Mouse (Mus musculus) hindbrain, embryonic 13.5 days (tissue): ENCODE data around the gene Cryz. TPM values are rescaled to one million over a fixed set of nuclear protein-coding genes. Genes with fewer than 3 reads are reported as not detected.
A peak's percentile ranks its signal among the peaks of the same experiment; 100 is the strongest.

Experiments used
- ATAC-seq: fragments of 200-750 bp; cut with Nextera tagmentation; 2 replicates; pipeline ENCODE4 v1.8.0; 2017; ENCODE audit warnings: moderate TSS enrichment; ENCODE audit not compliant: low FRiP score
- H3K27ac ChIP-seq: fragments of 300-500 bp; sonication (generic); 2 replicates; pipeline ENCODE4 v1.5.1; 2015; ENCODE audit warnings: inconsistent platforms, mild to moderate bottlenecking, moderate library complexity
- H3K27me3 ChIP-seq: fragments of 300-500 bp; sonication (generic); 2 replicates; pipeline ENCODE4 v1.6.1; 2015; ENCODE audit warnings: mild to moderate bottlenecking, inconsistent platforms
- H3K36me3 ChIP-seq: fragments of 300-500 bp; sonication (generic); 2 replicates; pipeline ENCODE4 v1.6.1; 2015; ENCODE audit warnings: mild to moderate bottlenecking, inconsistent platforms
- H3K4me1 ChIP-seq: fragments of 300-500 bp; sonication (generic); replicated peaks from 2 replicates; pipeline ENCODE4 v1.6.1; 2015; ENCODE audit warnings: inconsistent platforms
- H3K4me2 ChIP-seq: fragments of 300-500 bp; sonication (generic); 2 replicates; pipeline ENCODE4 v1.6.1; 2015; ENCODE audit warnings: inconsistent platforms, mild to moderate bottlenecking, moderate library complexity
- H3K4me3 ChIP-seq: fragments of 300-500 bp; sonication (generic); 2 replicates; pipeline ENCODE4 v1.5.1; 2015; ENCODE audit warnings: mild to moderate bottlenecking, inconsistent platforms
- H3K9ac ChIP-seq: fragments of 300-500 bp; sonication (generic); 2 replicates; pipeline ENCODE4 v1.6.1; 2015; ENCODE audit warnings: mild to moderate bottlenecking, inconsistent platforms
- H3K9me3 ChIP-seq: fragments of 300-500 bp; sonication (generic); 2 replicates; pipeline ENCODE4 v1.6.1; 2016; ENCODE audit warnings: inconsistent platforms
- WGBS: fragments of 180-500 bp; shearing (Covaris S2); methylation state at CpG from one replicate; pipeline ENCODE4 v1.1.7; 2015; 5-methylcytosine and 5-hydroxymethylcytosine counted together
- polyA plus RNA-seq: library from polyadenylated mRNA; unstranded; fragments of >200 nt; fragmentation: Nextera tagmentation; extraction: Ambion mirVana; gene quantifications from 2 replicates; pipeline ENCODE4 v1.2.1, GENCODE M21; 2015

Gene Cryz
- polyA plus RNA-seq = 10.0 and 12.6 TPM in 2 replicates

DNA sequence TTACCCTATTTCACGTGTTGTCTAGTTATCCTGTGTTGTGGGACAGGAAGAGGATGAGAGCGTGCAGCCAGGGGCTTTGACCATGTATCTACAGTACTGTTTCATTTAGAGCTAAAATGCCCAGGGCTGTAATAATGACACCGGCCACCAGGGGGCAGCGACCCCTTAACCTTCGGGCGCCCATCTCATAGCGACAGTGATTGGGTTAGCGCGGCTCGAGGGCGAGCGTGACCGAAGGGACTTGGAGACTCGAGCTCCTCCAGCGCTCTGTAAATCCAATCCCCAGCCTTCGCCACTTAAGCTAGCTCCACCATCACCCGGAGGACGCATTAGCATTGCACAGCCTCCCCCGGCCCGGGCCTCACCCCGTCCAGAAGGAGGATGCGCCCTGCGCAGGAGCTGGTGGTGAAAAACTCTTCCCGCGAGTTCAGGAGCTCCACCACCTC lies at the start of gene Cryz:
TSS of gene Cryz (plus strand) at position 224 of the 446 bp plus-strand sequence.
- H3K27ac ChIP-seq = peak within 1 kb of the TSS; percentile 96
- H3K36me3 ChIP-seq = peaks cover 25% of the 10 kb centered on the region
- peak; percentile 94 for ATAC-seq
- no peaks in the 10 kb centered on the region for H3K27me3 ChIP-seq
- H3K4me2 ChIP-seq = peak within 1 kb of the TSS; percentile 69
- no peaks in the 10 kb centered on the region for H3K9me3 ChIP-seq
- H3K4me1 ChIP-seq = peaks cover 10% of the 10 kb centered on the region
- peak within 1 kb of the TSS; percentile 79 for H3K4me3 ChIP-seq
- WGBS = under 1% methylated on average over 25 of the region's 25 CpGs
- H3K9ac ChIP-seq = peak within 1 kb of the TSS; percentile 86

GRCm38 (mm10) chr3:154547549-154548426 lies 48.7 kb upstream of the Cryz start:
- Histone ChIP-seq H3K9me3 (no peaks in the 10 kb centered on the region), H3K4me1 (peaks cover 32% of the 10 kb centered on the region), H3K27ac (no peak overlapping the region), H3K4me3 (no peak overlapping the region), H3K9ac (no peak overlapping the region), H3K36me3 (no peaks in the 10 kb centered on the region), H3K27me3 (peaks cover 24% of the 10 kb centered on the region), H3K4me2 (peak overlapping the region; percentile 34)
- peak; percentile 21; the same call in 1 of the 2 replicates for ATAC-seq
- WGBS = 5% methylated on average over 20 of the region's 20 CpGs

DNA sequence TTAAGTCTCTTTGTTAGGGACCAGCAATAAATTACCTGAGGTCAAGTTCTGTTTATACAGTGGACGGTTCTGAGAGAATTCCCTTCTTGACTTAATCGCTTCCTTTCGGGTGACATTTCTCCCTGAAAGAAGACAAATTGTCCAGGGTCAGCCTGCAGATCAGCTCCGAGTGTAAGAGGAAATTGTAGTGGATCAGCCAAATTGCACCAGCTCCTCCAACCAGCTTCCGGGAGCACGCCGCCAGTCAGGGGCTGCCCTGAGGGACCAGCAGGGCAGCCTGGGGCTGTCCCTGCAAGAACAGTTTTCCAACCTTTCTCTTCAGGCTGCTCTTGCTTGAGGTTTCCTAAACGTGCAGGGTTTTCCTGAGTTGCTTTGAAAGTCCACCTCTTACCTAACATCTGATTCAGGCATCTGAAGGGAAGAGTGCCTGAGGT lies 47.6 kb upstream of the Cryz start:
- Histone ChIP-seq H3K9me3 (no peaks in the 10 kb centered on the region), H3K4me3 (no peak overlapping the region), H3K27ac (no peak overlapping the region), H3K4me2 (no peak overlapping the region), H3K36me3 (no peaks in the 10 kb centered on the region), H3K27me3 (peaks cover 29% of the 10 kb centered on the region), H3K4me1 (peaks cover 32% of the 10 kb centered on the region), H3K9ac (no peak overlapping the region)
- 21% methylated on average over 8 of the region's 8 CpGs for WGBS
- no peak for ATAC-seq

- ATAC-seq = peak; percentile 59; the same call in 1 of the 2 replicates
- peaks cover 26% of the 10 kb centered on the region for H3K27me3 ChIP-seq
- no peaks in the 10 kb centered on the region for H3K36me3 ChIP-seq
- H3K4me1 ChIP-seq = peaks cover 32% of the 10 kb centered on the region
- no peak overlapping the region for H3K4me2 ChIP-seq
- no peak overlapping the region for H3K9ac ChIP-seq
- H3K4me3 ChIP-seq = no peak overlapping the region
- H3K27ac ChIP-seq = peak overlapping the region; percentile 20; the same call in 1 of the 2 replicates
- H3K9me3 ChIP-seq = no peaks in the 10 kb centered on the region
- WGBS = 31% methylated on average over 17 of the region's 17 CpGs
These were observed 46.0 kb upstream of the Cryz start for GRCm38 (mm10) chr3:154550326-154551034.

- peaks cover 26% of the 10 kb centered on the region for H3K27me3 ChIP-seq
- H3K9me3 ChIP-seq = no peaks in the 10 kb centered on the region
- no peaks in the 10 kb centered on the region for H3K36me3 ChIP-seq
- H3K4me1 ChIP-seq = peaks cover 32% of the 10 kb centered on the region
- 27% methylated on average over 5 of the region's 5 CpGs for WGBS
- H3K4me3 ChIP-seq = no peak overlapping the region
- no peak overlapping the region for H3K9ac ChIP-seq
- peak overlapping the region; percentile 20; the same call in 1 of the 2 replicates for H3K27ac ChIP-seq
- H3K4me2 ChIP-seq = no peak overlapping the region
- peak; percentile 64 for ATAC-seq
These were observed 45.5 kb upstream of the Cryz start for GRCm38 (mm10) chr3:154551035-154551411.

GRCm38 (mm10) chr3:154562192-154562591 lies 34.3 kb upstream of the Cryz start:
- Histone ChIP-seq H3K27ac (no peak overlapping the region), H3K4me1 (no peaks in the 10 kb centered on the region), H3K9me3 (no peaks in the 10 kb centered on the region), H3K9ac (no peak overlapping the region), H3K27me3 (0 out of 2 replicates have a peak, but pooled peaks cover 11% of the 10 kb centered on the region), H3K4me2 (no peak overlapping the region), H3K36me3 (no peaks in the 10 kb centered on the region), H3K4me3 (no peak overlapping the region)
- WGBS = 96% methylated on average over 3 of the region's 3 CpGs
- no peak for ATAC-seq

- ATAC-seq = no peak
- 75% methylated on average over 3 of the region's 3 CpGs for WGBS
- no peaks in the 10 kb centered on the region for H3K9me3 ChIP-seq
- H3K4me2 ChIP-seq = no peak overlapping the region
- H3K4me3 ChIP-seq = no peak overlapping the region
- no peak overlapping the region for H3K9ac ChIP-seq
- H3K27ac ChIP-seq = no peak overlapping the region
- 0 out of 2 replicates have a peak, but pooled peaks cover 11% of the 10 kb centered on the region for H3K27me3 ChIP-seq
- no peaks in the 10 kb centered on the region for H3K36me3 ChIP-seq
- H3K4me1 ChIP-seq = peaks cover 2% of the 10 kb centered on the region; the same call in 1 of the 2 replicates
These were observed 31.1 kb upstream of the Cryz start for GRCm38 (mm10) chr3:154565437-154565836.

- Histone ChIP-seq H3K4me2 (peak overlapping the region; percentile 25), H3K9me3 (no peaks in the 10 kb centered on the region), H3K9ac (no peak overlapping the region), H3K27ac (no peak overlapping the region), H3K36me3 (no peaks in the 10 kb centered on the region), H3K4me1 (peaks cover 8% of the 10 kb centered on the region; the same call in 1 of the 2 replicates), H3K27me3 (peaks cover 5% of the 10 kb centered on the region; the same call in 1 of the 2 replicates), H3K4me3 (no peak overlapping the region)
- ATAC-seq = no peak
- WGBS = 22% methylated on average over 14 of the region's 14 CpGs
These were observed 26.4 kb upstream of the Cryz start for GRCm38 (mm10) chr3:154570029-154570575.

DNA sequence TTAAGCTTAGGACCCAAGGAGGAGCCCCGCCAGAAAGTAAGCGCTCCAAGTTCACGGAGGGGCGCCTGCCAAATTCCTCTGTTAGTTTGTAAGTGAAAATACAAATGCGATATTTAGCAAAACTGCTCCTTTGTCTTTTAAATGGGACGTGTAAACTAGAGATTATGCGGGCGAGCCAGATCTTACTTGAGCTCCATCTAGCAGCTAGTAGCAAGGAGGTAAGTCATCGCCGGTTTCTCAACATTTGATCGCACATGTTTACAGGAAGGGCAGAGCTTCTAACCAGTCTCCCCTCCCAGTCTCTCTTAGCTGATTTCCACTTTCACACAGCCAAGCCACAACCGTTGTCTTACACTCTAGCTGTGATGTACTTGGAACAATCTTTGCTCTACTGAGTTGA lies 25.7 kb upstream of the Cryz start:
- H3K36me3 ChIP-seq = no peaks in the 10 kb centered on the region
- peaks cover 5% of the 10 kb centered on the region; the same call in 1 of the 2 replicates for H3K27me3 ChIP-seq
- H3K4me1 ChIP-seq = peaks cover 8% of the 10 kb centered on the region; the same call in 1 of the 2 replicates
- no peak for ATAC-seq
- H3K9ac ChIP-seq = no peak overlapping the region
- 6% methylated on average over 12 of the region's 12 CpGs for WGBS
- peak overlapping the region; percentile 50 for H3K4me2 ChIP-seq
- H3K27ac ChIP-seq = no peak overlapping the region
- H3K4me3 ChIP-seq = peak overlapping the region; percentile 19
- H3K9me3 ChIP-seq = no peaks in the 10 kb centered on the region

DNA sequence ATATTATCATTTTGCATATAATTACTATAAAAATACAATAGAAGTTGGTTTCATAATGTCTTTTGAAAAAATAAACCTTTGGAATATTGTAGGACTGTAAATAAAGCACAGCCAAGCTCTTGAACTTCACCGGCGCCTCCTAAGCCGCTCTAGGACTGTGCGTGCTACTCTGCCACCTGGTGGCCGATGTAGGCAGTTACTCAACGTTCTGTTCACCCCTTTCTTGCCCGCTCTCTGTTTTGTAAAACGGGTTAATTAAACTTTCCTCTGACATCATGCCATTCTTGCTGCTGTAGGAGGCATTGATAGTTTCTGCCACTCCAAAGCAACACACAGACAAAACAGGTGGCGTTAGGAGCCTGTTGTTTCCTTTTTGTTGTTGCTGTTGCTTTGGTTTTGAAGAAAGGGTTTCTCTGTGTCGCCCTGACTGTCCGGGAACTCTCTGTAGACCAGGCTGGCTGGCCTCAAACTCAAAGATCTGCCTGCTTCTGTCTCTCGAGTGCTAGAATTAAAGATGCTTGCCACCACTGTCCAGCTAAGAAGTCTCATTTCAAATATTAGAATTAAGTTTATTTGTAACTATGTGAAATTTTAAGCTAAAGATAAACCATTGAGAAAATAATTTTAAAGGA lies 24.1 kb upstream of the Cryz start:
- H3K9me3 ChIP-seq = no peaks in the 10 kb centered on the region
- no peak overlapping the region for H3K9ac ChIP-seq
- peaks cover 8% of the 10 kb centered on the region; the same call in 1 of the 2 replicates for H3K4me1 ChIP-seq
- H3K4me2 ChIP-seq = no peak overlapping the region
- 12% methylated on average over 12 of the region's 12 CpGs for WGBS
- H3K27me3 ChIP-seq = no peaks in the 10 kb centered on the region; the same call in 1 of the 2 replicates
- no peak overlapping the region for H3K4me3 ChIP-seq
- ATAC-seq = peak; percentile 86
- no peak overlapping the region for H3K27ac ChIP-seq
- 0 out of 2 replicates have a peak, but pooled peaks cover under 1% of the 10 kb centered on the region for H3K36me3 ChIP-seq

- Histone ChIP-seq H3K36me3 (peaks cover 7% of the 10 kb centered on the region), H3K4me2 (no peak overlapping the region), H3K9me3 (no peaks in the 10 kb centered on the region), H3K4me3 (no peak overlapping the region), H3K27me3 (no peaks in the 10 kb centered on the region; the same call in 1 of the 2 replicates), H3K27ac (no peak overlapping the region), H3K9ac (no peak overlapping the region), H3K4me1 (peaks cover 8% of the 10 kb centered on the region; the same call in 1 of the 2 replicates)
- 67% methylated on average over 6 of the region's 6 CpGs for WGBS
- ATAC-seq = no peak
These were observed 22.8 kb upstream of the Cryz start for GRCm38 (mm10) chr3:154573666-154574065.
